Mouse (Mus musculus) E14TG2a.4 (cell line): Measurements from ENCODE around the gene Pik3cg.
A peak's percentile ranks its signal among the peaks of the same experiment; 100 is the strongest.

ENCODE experiments used
- H3K27me3 ChIP-seq: 2 replicates; pipeline ENCODE4 v1.6.1; 2014; ENCODE audit warnings: low read length, control low read depth; ENCODE audit not compliant: insufficient read depth
- H3K36me3 ChIP-seq: 2 replicates; pipeline ENCODE4 v1.6.1; 2014; ENCODE audit warnings: low read length, control low read depth; ENCODE audit not compliant: insufficient read depth
- H3K4me1 ChIP-seq: replicated peaks from 2 replicates; pipeline ENCODE4 v1.6.1; 2014; ENCODE audit warnings: low read depth, low read length, control low read depth
- H3K4me3 ChIP-seq: replicated peaks from 2 replicates; pipeline ENCODE4 v1.5.1; 2014; ENCODE audit warnings: mild to moderate bottlenecking, low read length
- H3K9me3 ChIP-seq: 2 replicates; pipeline ENCODE4 v1.6.1; 2014; ENCODE audit warnings: low read length, control low read depth
- CTCF ChIP-seq: conservative IDR thresholded peaks from 2 replicates; pipeline ENCODE4 v1.5.1; 2014; ENCODE audit warnings: low read length
- NANOG ChIP-seq: IDR thresholded peaks from 2 replicates; pipeline ENCODE4 v1.6.1; 2014; ENCODE audit warnings: borderline replicate concordance, low read length, mixed read lengths
- POU5F1 ChIP-seq: IDR thresholded peaks from 2 replicates; pipeline ENCODE4 v1.6.1; 2014; ENCODE audit warnings: low read length, borderline replicate concordance

Gene Pik3cg

DNA sequence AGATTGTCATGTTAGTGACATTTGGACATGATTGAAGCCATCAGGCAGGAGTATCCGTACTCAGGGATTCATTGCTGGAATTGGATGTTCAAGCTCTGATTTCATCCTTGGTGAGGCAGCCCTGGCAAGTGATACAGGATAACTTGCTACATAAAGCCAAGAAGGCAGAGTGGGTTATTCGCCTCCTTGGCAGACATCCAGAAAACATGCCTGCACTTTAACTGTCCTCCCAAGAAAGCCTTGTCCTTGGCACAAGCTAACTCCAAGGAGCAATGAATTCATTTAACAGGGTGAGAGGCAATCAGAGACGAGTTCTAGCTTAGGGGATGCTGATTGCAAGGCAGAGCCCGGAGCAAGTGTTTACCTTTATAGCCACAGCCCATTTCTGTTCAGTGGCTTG lies 25.4 kb upstream of the Pik3cg start:
- H3K4me3 ChIP-seq: no peak overlapping the region
- H3K27me3 ChIP-seq: no peaks in the 10 kb centered on the region
- 0 out of 2 replicates have a peak, but pooled peaks have one; percentile 2 for TF ChIP-seq CTCF
- TF ChIP-seq NANOG: no peak
- H3K9me3 ChIP-seq: no peaks in the 10 kb centered on the region
- no peaks in the 10 kb centered on the region for H3K4me1 ChIP-seq
- H3K36me3 ChIP-seq: no peaks in the 10 kb centered on the region

DNA sequence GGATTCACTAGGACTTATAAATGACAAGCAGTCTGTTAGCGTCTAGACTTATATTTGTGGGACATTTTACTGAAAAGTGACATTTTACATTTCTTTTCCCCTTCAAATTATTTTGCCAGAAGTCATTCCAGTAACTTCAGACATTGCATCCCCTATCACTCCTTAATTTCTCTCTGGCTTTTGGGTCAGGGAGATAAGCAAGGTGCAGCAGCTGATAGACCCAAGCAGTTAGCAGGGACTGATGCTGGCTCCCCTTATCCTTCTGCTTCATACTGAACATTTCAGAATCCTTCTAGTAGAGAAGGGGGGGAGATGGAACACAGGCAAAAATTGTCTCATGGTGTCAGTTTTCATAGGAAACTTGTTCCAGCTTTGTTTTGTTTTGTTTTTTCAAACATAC lies 22.9 kb upstream of the Pik3cg start:
- Histone ChIP-seq H3K4me3 (no peak overlapping the region), H3K27me3 (no peaks in the 10 kb centered on the region), H3K36me3 (no peaks in the 10 kb centered on the region), H3K4me1 (no peaks in the 10 kb centered on the region), H3K9me3 (no peaks in the 10 kb centered on the region)
- TF ChIP-seq POU5F1 (no peak), NANOG (no peak), CTCF (no peak)

- no peak for TF ChIP-seq CTCF
- no peak for TF ChIP-seq NANOG
- no peak for TF ChIP-seq POU5F1
- H3K4me1 ChIP-seq: no peaks in the 10 kb centered on the region
- no peaks in the 10 kb centered on the region for H3K27me3 ChIP-seq
- no peaks in the 10 kb centered on the region for H3K36me3 ChIP-seq
- no peak overlapping the region for H3K4me3 ChIP-seq
- H3K9me3 ChIP-seq: no peaks in the 10 kb centered on the region
Measured at GRCm38 (mm10) chr12:32223629-32224028, 15.2 kb upstream of the Pik3cg start.

DNA sequence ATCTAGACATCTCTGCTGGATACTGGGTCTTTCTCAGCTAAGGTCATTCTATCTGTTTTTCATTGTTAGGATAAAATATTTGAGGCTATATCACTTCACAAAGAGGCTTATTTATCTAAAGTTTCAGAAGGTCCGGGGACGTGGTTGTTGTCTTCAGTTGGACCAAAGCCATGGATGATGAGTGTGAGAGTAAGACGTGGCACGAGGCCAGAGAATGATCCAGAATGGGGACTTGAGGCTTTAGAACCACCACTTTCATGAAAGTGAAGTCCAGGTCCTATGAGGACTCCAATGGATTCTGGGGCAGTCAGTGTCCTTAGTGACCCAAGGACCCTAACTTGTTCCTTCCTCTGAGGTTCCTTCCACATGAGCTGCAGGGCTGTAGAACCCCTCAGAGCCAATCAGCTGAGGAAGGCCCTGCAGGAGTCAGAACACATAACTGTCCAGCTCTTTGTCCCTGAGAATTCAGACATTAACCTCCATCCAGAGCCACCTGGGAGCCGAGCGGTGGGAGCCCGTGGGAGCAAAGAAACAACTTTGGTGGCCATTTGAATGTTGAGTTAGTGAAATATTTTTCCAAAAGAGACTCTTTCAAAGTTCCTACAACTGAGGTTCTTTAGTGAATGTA lies 14.4 kb upstream of the Pik3cg start:
- no peaks in the 10 kb centered on the region for H3K27me3 ChIP-seq
- no peak overlapping the region for H3K4me3 ChIP-seq
- TF ChIP-seq NANOG (no peak), POU5F1 (no peak), CTCF (no peak)
- H3K4me1 ChIP-seq: no peaks in the 10 kb centered on the region
- H3K9me3 ChIP-seq: no peaks in the 10 kb centered on the region
- H3K36me3 ChIP-seq: no peaks in the 10 kb centered on the region

DNA sequence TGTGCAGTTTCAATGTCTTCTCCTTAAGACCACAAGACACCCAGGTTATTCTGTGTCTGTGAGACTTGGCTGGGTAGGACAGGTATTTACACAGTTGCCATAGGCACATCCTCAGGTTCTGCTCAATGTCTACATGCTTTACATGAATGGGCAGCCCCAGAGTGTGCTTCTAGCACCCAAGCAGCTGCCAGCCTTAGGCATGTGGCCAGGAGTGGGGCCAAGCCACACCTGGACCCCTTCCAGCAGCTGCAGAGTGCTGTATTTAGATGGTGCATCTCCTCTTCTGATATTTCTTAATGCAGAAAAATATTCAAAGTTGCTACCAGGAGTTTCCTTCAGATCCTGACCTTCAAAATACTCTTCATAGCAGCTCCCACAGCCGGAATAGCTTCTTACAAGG lies 11.9 kb upstream of the Pik3cg start:
- no peaks in the 10 kb centered on the region for H3K27me3 ChIP-seq
- H3K9me3 ChIP-seq: no peaks in the 10 kb centered on the region
- H3K36me3 ChIP-seq: no peaks in the 10 kb centered on the region
- no peak for TF ChIP-seq POU5F1
- no peak for TF ChIP-seq CTCF
- no peak for TF ChIP-seq NANOG
- no peaks in the 10 kb centered on the region for H3K4me1 ChIP-seq
- H3K4me3 ChIP-seq: no peak overlapping the region

- Histone ChIP-seq H3K27me3 (no peaks in the 10 kb centered on the region), H3K9me3 (peaks cover 13% of the 10 kb centered on the region), H3K4me3 (no peak overlapping the region), H3K36me3 (no peaks in the 10 kb centered on the region), H3K4me1 (no peaks in the 10 kb centered on the region)
- no peak for TF ChIP-seq NANOG
Measured at GRCm38 (mm10) chr12:32215143-32215542, 6.7 kb upstream of the Pik3cg start.

GRCm38 (mm10) chr12:32212702-32213101 lies 4.2 kb upstream of the Pik3cg start:
- no peak for TF ChIP-seq POU5F1
- no peak for TF ChIP-seq CTCF
- TF ChIP-seq NANOG: no peak
- Histone ChIP-seq H3K4me1 (0 out of 2 replicates have a peak, but pooled peaks cover 3% of the 10 kb centered on the region), H3K27me3 (no peaks in the 10 kb centered on the region), H3K36me3 (no peaks in the 10 kb centered on the region), H3K4me3 (no peak overlapping the region), H3K9me3 (peaks cover 13% of the 10 kb centered on the region)

- TF ChIP-seq CTCF: no peak
- TF ChIP-seq NANOG: no peak
- no peak for TF ChIP-seq POU5F1
- Histone ChIP-seq H3K9me3 (peaks cover 13% of the 10 kb centered on the region), H3K27me3 (no peaks in the 10 kb centered on the region), H3K4me1 (0 out of 2 replicates have a peak, but pooled peaks cover 3% of the 10 kb centered on the region), H3K4me3 (no peak overlapping the region), H3K36me3 (no peaks in the 10 kb centered on the region)
Measured at GRCm38 (mm10) chr12:32212156-32212555, 3.7 kb upstream of the Pik3cg start.

GRCm38 (mm10) chr12:32211257-32211656 lies 2.8 kb upstream of the Pik3cg start:
- H3K27me3 ChIP-seq: no peaks in the 10 kb centered on the region
- no peak for TF ChIP-seq NANOG
- no peak for TF ChIP-seq POU5F1
- no peak for TF ChIP-seq CTCF
- peaks cover 13% of the 10 kb centered on the region for H3K9me3 ChIP-seq
- 0 out of 2 replicates have a peak, but pooled peaks cover 3% of the 10 kb centered on the region for H3K4me1 ChIP-seq
- no peaks in the 10 kb centered on the region for H3K36me3 ChIP-seq
- H3K4me3 ChIP-seq: no peak overlapping the region
